Mouse (Mus musculus) stomach, embryonic 15.5 days (tissue): ENCODE results near the gene Olfr695. TPM values are rescaled to one million over a fixed set of nuclear protein-coding genes. Genes with fewer than 3 reads are reported as not detected.
"Not testable (repeated sequence)": the region's sequence is repeated elsewhere in the genome, so short reads cannot be mapped to it uniquely, and the experiment has no call there.

ENCODE experiments used
- ATAC-seq: fragments of 200-750 bp; cut with Nextera tagmentation; 2 replicates; pipeline ENCODE4 v1.8.0; 2017; ENCODE audit warnings: low read depth, moderate number of reproducible peaks, moderate TSS enrichment; ENCODE audit not compliant: insufficient read depth, low FRiP score
- H3K27ac ChIP-seq: fragments of 300-500 bp; sonication (generic); 2 replicates; pipeline ENCODE4 v1.5.1; 2015; ENCODE audit warnings: mild to moderate bottlenecking, inconsistent platforms
- H3K27me3 ChIP-seq: fragments of 300-500 bp; sonication (generic); replicated peaks from 2 replicates; pipeline ENCODE4 v1.6.1; 2015; ENCODE audit warnings: inconsistent platforms
- H3K36me3 ChIP-seq: fragments of 300-500 bp; sonication (generic); 2 replicates; pipeline ENCODE4 v1.6.1; 2015; ENCODE audit warnings: inconsistent platforms
- H3K4me1 ChIP-seq: fragments of 300-500 bp; sonication (generic); 2 replicates; pipeline ENCODE4 v1.6.1; 2015; ENCODE audit warnings: inconsistent platforms
- H3K4me2 ChIP-seq: fragments of 300-500 bp; sonication (generic); 2 replicates; pipeline ENCODE4 v1.6.1; 2015; ENCODE audit warnings: mild to moderate bottlenecking, inconsistent platforms
- H3K4me3 ChIP-seq: fragments of 300-500 bp; sonication (generic); replicated peaks from 2 replicates; pipeline ENCODE4 v1.5.1; 2015; ENCODE audit warnings: inconsistent platforms
- H3K9ac ChIP-seq: fragments of 300-500 bp; sonication (generic); 2 replicates; pipeline ENCODE4 v1.6.1; 2015; ENCODE audit warnings: inconsistent platforms
- H3K9me3 ChIP-seq: fragments of 300-500 bp; sonication (generic); 2 replicates; pipeline ENCODE4 v1.6.1; 2016; ENCODE audit warnings: inconsistent platforms
- WGBS: fragments of 180-500 bp; shearing (Covaris S2); methylation state at CpG from one replicate; pipeline ENCODE4 v1.1.7; 2015; 5-methylcytosine and 5-hydroxymethylcytosine counted together
- polyA plus RNA-seq: library from polyadenylated mRNA; unstranded; fragments of >200 nt; fragmentation: Nextera tagmentation; extraction: Ambion mirVana; gene quantifications from 2 replicates; pipeline ENCODE4 v1.2.1, GENCODE M21; 2015

The Olfr695 gene
- not detected in 2 replicates for polyA plus RNA-seq

GRCm38 (mm10) chr7:106716296-106716695, at the start of gene Olfr695:
TSS of gene Olfr695 (minus strand) at chr7:106716396.
- no peak for ATAC-seq
- H3K9me3 ChIP-seq = no peaks in the 10 kb centered on the region
- no peak within 1 kb of the TSS for H3K4me3 ChIP-seq
- H3K9ac ChIP-seq = no peak within 1 kb of the TSS
- H3K4me2 ChIP-seq = no peak within 1 kb of the TSS
- H3K27ac ChIP-seq = no peak within 1 kb of the TSS
- no peaks in the 10 kb centered on the region for H3K4me1 ChIP-seq
- no peaks in the 10 kb centered on the region for H3K36me3 ChIP-seq
- no peaks in the 10 kb centered on the region for H3K27me3 ChIP-seq

DNA sequence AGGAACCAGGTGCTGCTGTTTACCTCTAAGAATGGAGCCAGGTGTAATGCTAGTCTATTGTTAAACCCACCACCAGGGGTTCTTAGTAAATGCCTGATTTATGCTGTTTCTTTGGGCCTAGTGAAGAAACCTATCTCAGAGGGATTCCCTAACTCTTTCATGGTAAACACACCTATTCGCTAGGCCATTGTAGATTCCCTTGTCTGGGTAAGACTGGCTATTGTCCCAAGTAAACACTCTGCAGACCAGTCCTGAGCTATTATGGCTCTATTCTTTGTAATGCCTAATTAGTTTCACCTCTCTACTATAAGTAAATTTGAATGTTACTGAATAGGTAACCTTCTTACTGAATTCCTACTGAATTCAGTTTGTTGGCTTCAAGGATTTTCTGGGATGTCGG, 44.8 kb upstream of the Olfr695 start:
- not testable (repeated sequence) for H3K4me1 ChIP-seq, H3K27me3 ChIP-seq, H3K9ac ChIP-seq, H3K9me3 ChIP-seq, ATAC-seq, H3K36me3 ChIP-seq, H3K27ac ChIP-seq, H3K4me3 ChIP-seq, H3K4me2 ChIP-seq
- WGBS = 88% methylated on average over 2 of the region's 2 CpGs

GRCm38 (mm10) chr7:106758800-106759199, 42.6 kb upstream of the Olfr695 start:
- H3K9me3 ChIP-seq = no peaks in the 10 kb centered on the region
- no peaks in the 10 kb centered on the region for H3K27me3 ChIP-seq
- ATAC-seq = no peak
- no peaks in the 10 kb centered on the region for H3K36me3 ChIP-seq
- WGBS = 76% methylated on average over 2 of the region's 2 CpGs
- H3K4me3 ChIP-seq = no peak overlapping the region
- no peak overlapping the region for H3K4me2 ChIP-seq
- H3K4me1 ChIP-seq = no peaks in the 10 kb centered on the region
- no peak overlapping the region for H3K27ac ChIP-seq
- H3K9ac ChIP-seq = no peak overlapping the region

DNA sequence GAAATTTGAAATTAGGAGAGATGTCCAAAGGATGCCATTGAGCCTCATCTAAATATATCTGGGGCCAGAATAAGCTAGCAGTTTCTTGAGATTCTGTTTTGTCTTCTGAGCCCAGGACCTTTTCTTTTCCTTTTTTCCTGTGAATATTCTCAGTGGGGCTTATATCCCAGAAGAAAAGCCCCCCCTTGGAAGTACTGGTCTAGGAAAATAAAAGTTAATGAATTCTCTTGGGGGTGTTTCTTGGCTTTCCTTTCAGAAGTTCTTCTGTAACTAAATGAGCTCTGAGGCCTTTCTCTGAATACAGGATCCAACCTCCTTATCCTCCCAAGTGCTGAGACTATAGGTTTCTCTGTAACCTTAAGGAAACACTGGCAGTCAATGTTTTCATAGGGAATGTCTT, 39.1 kb upstream of the Olfr695 start, which contains the start of gene Olfr698:
Olfr698 (minus strand) TSS at position 101 of the 400 bp plus-strand sequence.
- H3K27me3 ChIP-seq = no peaks in the 10 kb centered on the region
- no peaks in the 10 kb centered on the region for H3K9me3 ChIP-seq

DNA sequence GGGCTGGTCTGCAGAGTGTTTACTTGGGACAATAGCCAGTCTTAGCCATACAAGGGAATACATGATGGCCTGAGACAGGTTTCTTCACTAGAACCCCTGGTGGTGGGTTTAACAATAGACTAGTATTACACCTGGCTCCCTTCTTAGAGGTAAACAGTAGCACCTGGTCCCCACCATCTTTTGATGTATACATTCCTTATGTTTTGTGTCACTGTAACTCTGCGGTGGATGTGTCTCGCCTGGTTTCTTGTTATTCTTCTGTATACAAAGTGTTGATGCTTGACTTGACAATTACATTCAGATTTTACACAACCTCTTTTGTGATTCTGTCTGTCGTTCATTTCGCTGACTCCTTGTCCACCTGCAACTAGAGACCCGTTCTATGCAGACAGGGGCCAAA, 29.6 kb upstream of the Olfr695 start:
- no peaks in the 10 kb centered on the region for H3K36me3 ChIP-seq
- no peak overlapping the region for H3K27ac ChIP-seq
- no peak for ATAC-seq
- no peak overlapping the region for H3K9ac ChIP-seq
- H3K9me3 ChIP-seq = no peaks in the 10 kb centered on the region
- no peaks in the 10 kb centered on the region for H3K4me1 ChIP-seq
- WGBS = 89% methylated on average over 5 of the region's 5 CpGs
- no peak overlapping the region for H3K4me3 ChIP-seq
- no peaks in the 10 kb centered on the region for H3K27me3 ChIP-seq
- no peak overlapping the region for H3K4me2 ChIP-seq

More for the DNA sequence above, 39.1 kb upstream of the Olfr695 start, which contains the start of gene Olfr698:
- Histone ChIP-seq H3K27ac (no peak within 1 kb of the TSS), H3K4me2 (no peak within 1 kb of the TSS), H3K4me3 (no peak within 1 kb of the TSS), H3K4me1 (no peaks in the 10 kb centered on the region), H3K9ac (no peak within 1 kb of the TSS), H3K36me3 (no peaks in the 10 kb centered on the region)
- ATAC-seq = no peak

GRCm38 (mm10) chr7:106742343-106742742, 26.1 kb upstream of the Olfr695 start, which contains the start of gene Olfr697:
TSS of gene Olfr697 (minus strand) at chr7:106742443.
- no peaks in the 10 kb centered on the region for H3K9me3 ChIP-seq
- H3K4me2 ChIP-seq = no peak within 1 kb of the TSS
- no peaks in the 10 kb centered on the region for H3K27me3 ChIP-seq
- no peak within 1 kb of the TSS for H3K27ac ChIP-seq
- H3K9ac ChIP-seq = no peak within 1 kb of the TSS
- 70% methylated on average over 1 of the region's 1 CpGs for WGBS
- no peaks in the 10 kb centered on the region for H3K36me3 ChIP-seq
- H3K4me3 ChIP-seq = no peak within 1 kb of the TSS
- ATAC-seq = no peak
- H3K4me1 ChIP-seq = no peaks in the 10 kb centered on the region

DNA sequence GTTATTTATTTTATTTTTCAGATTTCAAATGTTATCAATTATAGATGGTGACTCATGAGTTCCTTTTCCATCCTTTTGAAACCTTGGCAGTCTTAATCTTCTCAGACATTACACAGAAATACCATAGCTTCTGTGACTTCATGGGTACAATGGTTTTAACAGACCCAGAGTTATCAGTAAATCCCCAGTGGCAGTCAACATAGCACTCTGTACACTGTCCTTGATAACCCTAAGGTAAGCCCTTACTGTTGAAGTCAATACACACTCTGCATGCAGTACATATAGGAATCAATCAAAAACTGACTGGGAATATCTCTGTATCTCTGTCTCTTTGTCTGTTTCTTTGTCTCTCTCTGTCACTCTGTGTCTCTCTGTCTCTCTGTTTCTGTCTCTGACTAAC, 20.8 kb upstream of the Olfr695 start:
- no peak overlapping the region for H3K9ac ChIP-seq
- no peaks in the 10 kb centered on the region for H3K27me3 ChIP-seq
- no peak for ATAC-seq
- H3K9me3 ChIP-seq = no peaks in the 10 kb centered on the region
- H3K36me3 ChIP-seq = no peaks in the 10 kb centered on the region
- H3K4me3 ChIP-seq = no peak overlapping the region
- H3K4me1 ChIP-seq = no peaks in the 10 kb centered on the region
- no peak overlapping the region for H3K27ac ChIP-seq
- H3K4me2 ChIP-seq = no peak overlapping the region

DNA sequence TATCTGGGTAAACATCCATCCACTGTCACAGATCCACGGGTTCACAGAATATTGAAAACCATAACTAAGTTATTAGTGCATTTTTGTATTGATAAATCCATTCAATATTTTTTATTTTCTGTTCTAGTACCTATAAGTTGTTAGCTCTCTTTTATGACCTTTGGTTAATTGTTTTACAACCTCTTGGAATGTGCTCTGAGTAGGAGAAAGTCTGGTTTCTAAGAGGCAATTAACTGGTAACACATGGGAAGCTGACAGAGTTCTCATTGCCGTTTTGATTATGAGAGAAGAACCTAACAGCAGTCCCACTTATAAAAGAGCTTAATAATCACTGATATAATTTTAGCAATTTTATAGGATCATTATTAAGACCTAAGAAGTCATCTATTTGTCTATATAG, 17.5 kb upstream of the Olfr695 start:
- Histone ChIP-seq H3K4me3 (no peak overlapping the region), H3K9me3 (no peaks in the 10 kb centered on the region), H3K4me1 (no peaks in the 10 kb centered on the region), H3K4me2 (no peak overlapping the region), H3K36me3 (no peaks in the 10 kb centered on the region), H3K27ac (no peak overlapping the region), H3K9ac (no peak overlapping the region), H3K27me3 (no peaks in the 10 kb centered on the region)
- 46% methylated on average over 2 of the region's 2 CpGs for WGBS
- ATAC-seq = no peak

- not testable (repeated sequence) for H3K27ac ChIP-seq, H3K4me2 ChIP-seq, H3K4me1 ChIP-seq, H3K4me3 ChIP-seq, H3K36me3 ChIP-seq, ATAC-seq, H3K27me3 ChIP-seq, H3K9ac ChIP-seq, H3K9me3 ChIP-seq
- 81% methylated on average over 2 of the region's 2 CpGs for whole genome bisulfite sequencing
These were observed 9.5 kb upstream of the Olfr695 start for GRCm38 (mm10) chr7:106725654-106726053.

DNA sequence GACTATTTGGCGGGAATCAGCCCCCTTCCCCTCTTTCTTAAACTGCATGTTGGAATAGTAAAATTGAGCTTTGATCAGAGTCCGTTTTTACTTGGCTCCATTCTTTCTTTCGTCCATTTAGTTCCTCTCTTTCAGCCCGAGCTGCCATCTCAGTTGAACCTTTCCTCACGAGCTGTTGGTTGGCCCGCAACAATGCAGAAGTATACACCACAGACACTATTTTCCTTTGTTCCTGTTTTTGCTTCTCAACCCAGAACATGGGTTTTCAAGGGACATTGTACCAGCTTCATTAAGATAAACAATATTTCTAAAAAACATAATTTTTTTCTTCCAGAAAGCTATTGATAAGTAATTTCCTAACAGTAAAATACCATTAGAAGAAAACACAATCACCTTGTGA, 4.7 kb downstream of the Olfr695 start:
- H3K4me3 ChIP-seq = no peak overlapping the region
- no peak overlapping the region for H3K27ac ChIP-seq
- 83% methylated on average over 6 of the region's 6 CpGs for WGBS
- no peaks in the 10 kb centered on the region for H3K9me3 ChIP-seq
- no peaks in the 10 kb centered on the region for H3K27me3 ChIP-seq
- H3K4me2 ChIP-seq = no peak overlapping the region
- H3K4me1 ChIP-seq = no peaks in the 10 kb centered on the region
- no peaks in the 10 kb centered on the region for H3K36me3 ChIP-seq
- no peak overlapping the region for H3K9ac ChIP-seq
- ATAC-seq = no peak

- H3K9me3 ChIP-seq, H3K27me3 ChIP-seq, H3K9ac ChIP-seq, ATAC-seq, H3K4me3 ChIP-seq, H3K36me3 ChIP-seq, H3K27ac ChIP-seq, H3K4me2 ChIP-seq, H3K4me1 ChIP-seq: not testable (repeated sequence)
- WGBS = 86% methylated on average over 10 of the region's 10 CpGs
These were observed 8.5 kb downstream of the Olfr695 start for GRCm38 (mm10) chr7:106707705-106708104.

DNA sequence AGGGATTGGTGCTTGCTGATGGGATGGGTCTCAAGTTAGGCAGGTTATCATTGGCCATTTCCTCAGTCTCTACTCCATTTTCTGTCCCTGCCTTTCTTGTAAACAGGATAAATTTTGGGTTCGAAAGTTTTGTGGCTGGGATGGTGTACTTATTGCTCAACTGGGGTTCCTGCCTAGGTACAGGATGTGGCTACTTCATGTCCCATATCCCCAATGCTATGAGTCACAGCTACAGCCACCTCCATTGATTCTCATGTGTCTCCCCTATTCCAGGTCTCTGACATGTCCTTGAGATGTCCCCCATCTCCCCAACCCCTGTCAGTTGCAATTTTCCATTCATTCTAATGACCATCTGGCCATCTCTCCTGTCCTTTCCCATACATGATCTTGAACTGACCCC, 19.3 kb downstream of the Olfr695 start:
- 77% methylated on average over 1 of the region's 1 CpGs for WGBS
- no peak overlapping the region for H3K27ac ChIP-seq
- no peaks in the 10 kb centered on the region for H3K4me1 ChIP-seq
- H3K36me3 ChIP-seq = no peaks in the 10 kb centered on the region
- no peaks in the 10 kb centered on the region for H3K27me3 ChIP-seq
- H3K4me3 ChIP-seq = no peak overlapping the region
- no peak for ATAC-seq
- no peak overlapping the region for H3K9ac ChIP-seq
- H3K4me2 ChIP-seq = no peak overlapping the region
- H3K9me3 ChIP-seq = no peaks in the 10 kb centered on the region

- H3K9ac ChIP-seq = no peak overlapping the region
- no peak overlapping the region for H3K27ac ChIP-seq
- H3K36me3 ChIP-seq = no peaks in the 10 kb centered on the region
- ATAC-seq = no peak
- WGBS = 86% methylated on average over 3 of the region's 3 CpGs
- no peak overlapping the region for H3K4me3 ChIP-seq
- no peaks in the 10 kb centered on the region for H3K27me3 ChIP-seq
- H3K4me2 ChIP-seq = no peak overlapping the region
- H3K4me1 ChIP-seq = no peaks in the 10 kb centered on the region
- H3K9me3 ChIP-seq = no peaks in the 10 kb centered on the region
These were observed 23.2 kb downstream of the Olfr695 start for GRCm38 (mm10) chr7:106692976-106693375.
